Mouse (Mus musculus): ENCODE results near the gene Cc2d1a.

The Cc2d1a gene

DNA sequence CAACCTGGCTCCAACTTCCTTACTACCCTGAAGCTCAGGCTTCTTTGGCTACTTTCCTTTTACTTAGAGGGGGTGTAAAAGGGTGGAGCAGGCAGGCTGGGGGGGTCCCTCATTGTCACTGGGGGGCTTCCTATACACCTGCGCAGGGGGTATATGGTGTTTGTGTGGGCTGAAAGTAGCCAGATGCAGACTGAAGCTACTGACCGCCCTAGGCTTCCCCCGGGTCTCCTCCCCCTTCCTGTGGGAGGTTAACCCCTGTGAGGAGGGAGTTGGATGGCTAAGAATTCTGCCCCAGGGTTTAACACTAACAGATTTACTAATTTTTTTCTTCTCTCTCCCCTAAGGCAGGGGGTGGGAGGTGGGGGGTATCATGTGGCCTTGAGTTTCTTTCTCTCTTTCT lies 28.8 kb upstream of the Cc2d1a start:
- peak; percentile 40 for DNase-seq

- peak; percentile 39 for DNase-seq
Observed at GRCm38 (mm10) chr8:84173861-84174260, 26.1 kb upstream of the Cc2d1a start.

- no peak for DNase-seq
Observed at GRCm38 (mm10) chr8:84170096-84170495, 22.4 kb upstream of the Cc2d1a start.

DNA sequence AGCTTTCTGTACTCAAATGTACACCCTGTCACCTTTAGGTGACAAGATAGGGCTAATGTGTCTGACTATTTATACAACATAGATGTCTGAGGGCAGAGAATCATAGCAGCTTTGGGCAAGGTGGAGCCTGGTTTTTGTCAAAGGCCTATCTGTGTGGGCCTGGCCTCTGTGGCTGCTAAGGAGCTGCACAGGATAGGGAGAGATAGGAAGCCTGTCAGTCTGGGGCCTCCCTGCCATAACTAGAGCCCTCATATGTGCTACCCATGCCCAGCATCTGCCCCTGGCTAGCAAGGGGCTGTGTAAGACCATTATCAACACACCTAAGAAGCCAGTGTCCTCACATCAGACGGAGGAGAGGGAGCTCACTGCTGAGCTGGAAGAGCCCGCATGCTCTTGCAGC lies 20.0 kb upstream of the Cc2d1a start:
- no peak for DNase-seq

DNA sequence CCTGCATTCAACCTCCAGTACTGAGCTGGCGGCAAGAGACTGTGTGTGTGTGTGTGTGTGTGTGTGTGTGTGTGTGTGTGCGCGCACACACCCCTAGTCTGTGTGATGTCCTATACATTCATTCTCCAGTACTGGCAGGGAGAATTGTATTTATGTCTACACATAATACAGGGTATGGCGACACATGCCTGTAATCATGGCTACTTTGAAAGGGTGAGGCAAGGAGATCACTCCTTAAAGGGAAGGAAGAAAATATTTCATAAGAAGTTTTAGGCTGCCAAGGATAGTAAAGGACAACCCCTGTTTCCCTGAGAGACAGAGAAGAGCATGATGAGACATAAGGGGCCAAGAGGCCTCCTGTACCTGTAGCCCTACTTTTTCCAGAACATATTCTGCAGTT lies 9.9 kb upstream of the Cc2d1a start:
- DNase-seq, result no peak

- no peak for DNase-seq
Observed at GRCm38 (mm10) chr8:84149181-84149580, 1.4 kb upstream of the Cc2d1a start.

DNA sequence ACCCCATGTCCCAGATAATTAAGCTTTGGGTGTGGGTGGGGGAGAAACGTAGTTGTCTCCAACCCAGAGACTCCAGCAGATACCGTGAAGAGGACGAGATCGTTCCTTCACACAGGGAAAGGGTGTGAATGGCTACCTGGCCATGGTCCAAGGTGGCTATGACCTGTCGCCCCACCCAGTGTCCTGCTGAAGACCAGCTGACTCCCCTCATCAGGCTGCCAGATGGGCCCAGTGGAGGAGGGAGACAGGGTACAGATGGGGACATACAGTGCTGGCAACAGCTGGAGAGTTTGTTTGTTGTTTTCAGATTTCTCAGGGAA lies 755 bp upstream of the Cc2d1a start:
- DNase-seq, result no peak

GRCm38 (mm10) chr8:84147324-84147766 lies 391 bp downstream of the Cc2d1a start:
- no peak for DNase-seq

GRCm38 (mm10) chr8:84144636-84145245 lies 3.0 kb downstream of the Cc2d1a start:
- DNase-seq, result no peak

DNA sequence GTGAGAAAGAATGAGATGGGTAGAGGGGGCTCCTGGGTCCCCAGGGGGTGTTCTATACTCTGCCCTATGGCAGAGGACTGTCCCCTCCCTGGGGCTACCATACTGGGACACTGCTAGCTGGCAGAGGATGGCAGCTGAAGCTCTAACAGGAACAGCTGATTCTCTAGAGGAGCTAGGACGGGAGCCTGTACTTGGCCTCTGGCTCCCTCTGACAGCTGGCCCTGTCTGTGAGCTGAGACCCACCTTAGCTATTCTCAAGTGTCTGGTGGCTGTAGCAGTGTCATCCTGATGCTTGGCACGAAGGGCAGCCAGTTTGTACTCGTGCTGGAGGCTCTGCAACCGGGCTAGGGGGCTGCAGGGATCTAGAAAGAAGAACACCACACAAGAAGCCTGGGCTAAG lies 6.9 kb downstream of the Cc2d1a start:
- DNase-seq, result no peak

DNA sequence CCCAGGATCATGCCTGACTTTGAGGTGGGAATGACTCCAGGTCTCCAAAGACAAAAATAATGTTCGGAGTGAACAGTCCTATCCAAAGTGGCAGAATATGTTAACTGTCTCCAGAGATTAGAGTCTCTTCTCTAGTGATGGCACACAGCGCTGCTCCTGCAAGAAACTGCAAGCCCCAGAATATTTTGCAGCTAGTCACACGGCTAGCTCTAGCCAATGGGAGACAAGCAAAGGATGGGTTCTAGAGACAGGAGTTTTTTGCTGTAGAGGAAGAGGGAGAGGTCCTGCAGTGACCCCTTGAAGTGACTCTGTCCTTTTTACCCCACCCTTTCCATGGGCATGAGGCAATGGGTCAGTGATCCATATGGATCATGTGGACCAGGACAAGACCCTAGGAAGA lies 9.9 kb downstream of the Cc2d1a start:
- DNase-seq, result no peak

DNA sequence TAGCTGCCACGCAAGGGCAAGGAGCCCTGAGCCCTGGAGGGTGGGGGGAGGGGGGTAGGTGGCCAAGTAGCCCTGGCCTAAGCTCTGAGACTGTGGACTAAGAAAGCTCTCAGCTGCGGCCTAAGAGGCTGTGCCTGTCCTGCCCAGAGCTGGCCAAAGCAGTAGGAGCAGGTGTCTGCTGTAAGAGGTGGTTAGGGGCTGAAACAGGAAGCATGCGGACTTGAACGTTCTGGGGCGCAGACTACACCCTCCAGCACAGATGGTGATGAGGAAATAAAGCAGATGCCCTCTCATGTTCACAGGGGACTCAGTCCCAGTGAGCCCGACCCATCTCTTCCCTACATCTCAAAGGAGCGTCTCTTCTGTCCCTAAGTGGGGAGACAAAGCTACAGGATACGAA lies 15.5 kb downstream of the Cc2d1a start:
- DNase-seq, result peak; percentile 40

DNA sequence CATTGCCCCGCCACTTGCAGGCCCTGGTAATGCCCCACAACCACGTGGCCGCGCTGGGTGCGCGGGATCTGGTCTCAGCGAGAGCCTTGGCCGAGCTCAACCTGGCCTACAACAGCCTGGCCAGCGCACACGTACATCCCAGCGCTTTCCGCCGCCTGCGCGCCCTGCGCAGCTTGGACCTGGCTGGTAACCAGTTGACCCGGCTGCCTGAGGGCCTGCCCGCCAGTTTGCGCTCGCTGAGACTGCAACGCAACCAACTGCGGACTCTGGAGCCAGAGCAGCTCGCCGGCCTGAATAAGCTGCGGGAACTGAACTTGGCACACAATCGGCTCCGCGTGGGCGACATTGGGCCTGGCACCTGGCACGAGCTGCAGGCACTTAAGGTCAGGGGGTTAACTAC lies 16.9 kb downstream of the Cc2d1a start:
- no peak for DNase-seq

- peak; percentile 69 for DNase-seq
Observed at GRCm38 (mm10) chr8:84128277-84128676, 19.5 kb downstream of the Cc2d1a start.

GRCm38 (mm10) chr8:84127202-84127901 lies 20.4 kb downstream of the Cc2d1a start:
- peak; percentile 70 for DNase-seq

DNA sequence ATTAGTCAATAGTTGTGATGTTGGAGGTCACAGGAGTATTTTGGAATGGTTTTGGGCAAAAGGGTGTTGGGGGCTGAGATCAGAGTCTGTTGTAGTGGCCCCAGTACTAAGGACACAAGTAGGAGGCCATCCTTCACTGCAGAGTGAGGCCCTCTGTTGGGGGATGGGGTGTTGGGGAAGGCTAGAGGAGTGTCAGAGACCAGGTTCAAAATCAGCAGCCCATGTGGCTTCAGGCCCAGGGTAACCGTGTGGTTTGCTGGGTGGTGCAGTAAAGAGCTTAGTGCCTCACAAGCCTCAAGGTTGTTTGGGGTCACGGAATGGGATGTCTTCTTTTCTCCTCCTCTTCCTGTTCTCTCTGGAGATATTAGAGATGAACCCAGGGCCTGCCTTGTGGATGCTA lies 21.0 kb downstream of the Cc2d1a start:
- no peak for DNase-seq

- no peak for DNase-seq
Observed at GRCm38 (mm10) chr8:84125656-84126055, 22.1 kb downstream of the Cc2d1a start, which contains the start of gene Podnl1. Gene Podnl1, plus strand, starts transcription at chr8:84125989.

DNA sequence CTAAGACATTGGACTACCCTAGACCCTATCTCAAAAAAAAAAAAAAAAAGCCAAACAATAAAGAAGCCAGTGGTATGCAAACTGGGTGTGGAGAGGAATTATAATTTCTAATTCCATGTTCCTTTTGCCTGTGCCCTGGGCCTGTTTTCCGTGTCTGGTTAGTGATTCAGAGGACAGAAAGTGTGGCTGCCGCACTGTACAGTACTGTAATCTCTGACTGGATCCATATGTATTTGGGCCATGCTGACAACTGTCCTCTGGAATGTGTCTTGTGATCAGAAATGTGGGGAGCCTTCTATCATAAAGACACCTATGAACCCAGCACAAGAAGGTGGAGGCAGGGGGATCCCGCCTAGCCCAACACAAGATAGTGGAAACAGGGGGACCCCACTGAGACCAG lies 25.6 kb downstream of the Cc2d1a start:
- DNase-seq, result no peak

DNA sequence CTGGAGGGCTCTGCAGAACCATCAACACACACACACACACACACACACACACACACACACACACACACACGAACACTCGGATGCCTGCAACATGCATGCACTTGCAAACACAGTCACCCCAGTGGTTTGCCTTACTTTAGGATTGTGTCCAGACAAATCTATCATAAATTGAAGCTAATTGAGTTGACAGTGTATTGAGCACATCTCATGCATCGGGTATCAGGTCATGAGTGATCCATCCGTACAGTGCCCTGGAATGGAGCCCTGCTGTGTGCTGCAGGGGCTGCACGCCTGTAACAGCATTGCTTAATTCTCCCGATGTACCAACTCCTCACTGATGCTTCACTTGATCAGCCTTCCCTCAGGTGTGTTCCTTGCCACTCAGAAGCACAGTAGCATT lies 32.1 kb downstream of the Cc2d1a start:
- no peak for DNase-seq

GRCm38 (mm10) chr8:84106216-84107040 lies 41.3 kb downstream of the Cc2d1a start:
- DNase-seq, result no peak

- no peak for DNase-seq
Observed at GRCm38 (mm10) chr8:84105676-84106075, 42.1 kb downstream of the Cc2d1a start.

DNA sequence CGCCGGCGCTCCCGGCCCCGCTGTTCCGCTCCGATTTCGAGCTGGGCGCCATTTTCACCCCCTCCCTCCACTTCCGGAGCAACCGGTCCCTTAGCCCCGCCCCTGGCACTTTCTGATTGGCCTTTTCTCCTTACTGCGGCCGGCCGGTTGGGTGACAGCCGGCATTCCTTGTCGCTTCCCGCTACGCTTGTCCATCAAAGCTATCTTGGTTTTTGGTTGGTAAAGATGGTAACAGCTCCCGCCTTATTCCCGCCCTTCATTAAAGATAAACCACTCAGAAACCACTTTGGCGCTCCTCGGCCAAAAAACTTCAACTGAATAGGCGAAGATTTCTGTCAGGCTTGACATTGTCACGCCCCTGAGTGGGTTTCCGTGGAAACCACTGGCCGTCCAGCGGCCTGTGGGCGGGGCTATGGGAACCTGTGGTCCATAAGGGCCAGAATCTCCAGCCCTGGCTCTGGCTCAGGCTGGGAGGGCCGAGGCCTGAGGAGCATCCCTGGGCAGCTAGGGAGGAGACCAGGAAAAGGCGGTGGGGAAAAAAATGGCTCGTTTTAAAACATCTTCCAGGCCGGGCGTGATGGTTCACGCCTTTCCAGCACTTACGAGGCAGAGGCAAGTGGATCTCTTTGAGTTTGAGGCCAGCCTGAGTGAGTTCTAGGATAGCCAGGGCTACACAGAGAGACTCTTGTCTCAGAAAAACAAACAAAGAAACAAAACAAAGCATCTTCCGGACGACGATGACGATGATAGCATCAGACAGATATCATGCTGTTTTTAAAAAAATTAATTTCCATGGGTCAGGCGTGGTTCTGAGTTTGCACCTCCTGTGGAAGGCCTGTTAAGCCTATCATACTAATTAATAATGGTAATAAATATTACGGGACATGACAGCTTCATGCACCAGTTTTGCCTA lies 42.8 kb downstream of the Cc2d1a start, which contains the start of gene Dcaf15:
TSS of gene Dcaf15 (minus strand) at position 72 of the 913 bp plus-strand sequence.
- peak; percentile 98 for DNase-seq

DNA sequence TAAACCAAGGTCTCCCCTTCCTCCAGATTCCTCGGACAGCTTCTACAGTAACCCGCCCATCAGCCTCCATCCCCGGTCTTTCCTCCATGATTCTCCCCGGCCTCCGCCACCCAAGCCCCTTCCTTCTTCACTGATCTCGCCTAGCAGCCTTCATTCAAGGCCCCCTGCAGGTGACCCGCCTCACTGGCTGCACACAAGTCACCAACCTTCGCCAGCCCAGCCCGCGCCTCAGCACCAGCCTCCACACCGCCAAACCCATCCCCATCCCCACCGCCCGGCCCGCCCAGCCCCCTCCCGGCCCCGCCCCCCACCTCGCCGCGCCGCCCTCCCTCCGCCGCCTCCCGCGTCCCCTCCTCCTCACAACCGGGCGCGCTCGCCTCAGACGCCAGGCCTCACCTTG lies 43.5 kb downstream of the Cc2d1a start:
- DNase-seq, result peak; percentile 87

Data from thymus, postnatal 25 days (tissue).